Mouse (Mus musculus): Measurements from ENCODE around the gene Ptges2.

DNA sequence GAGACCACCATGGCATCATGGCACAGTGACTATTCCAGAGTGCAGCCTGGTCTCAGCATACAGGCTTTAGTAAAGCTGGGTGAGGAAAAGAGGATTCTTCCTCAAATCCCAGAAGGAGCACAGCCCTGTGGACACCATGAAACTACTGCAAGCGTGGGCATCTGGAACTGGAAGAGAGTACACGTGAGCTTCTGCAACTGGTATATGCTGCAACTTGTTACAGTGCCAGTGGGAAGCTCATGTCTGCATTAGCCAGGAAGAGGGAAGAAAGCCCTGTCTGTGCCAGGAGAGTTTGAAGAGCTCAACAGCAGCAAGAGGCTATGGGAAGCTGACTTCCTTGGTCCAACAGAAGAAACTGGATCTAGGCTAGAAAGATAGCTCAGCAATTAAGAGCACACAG, 13.0 kb upstream of the Ptges2 start:
- TF ChIP-seq CTCF (IDR thresholded peaks at IDR 0.05; ENCODE audit: low read depth) (no peak), EP300 (optimal IDR thresholded peaks at IDR 0.05) (no peak)
